Mouse (Mus musculus): ENCODE results near the gene Sco1. TPM values are rescaled to one million over a fixed set of nuclear protein-coding genes. Genes with fewer than 3 reads are reported as not detected.

The Sco1 gene
- polyA plus RNA-seq, 1 experiment, result 5.8 TPM

DNA sequence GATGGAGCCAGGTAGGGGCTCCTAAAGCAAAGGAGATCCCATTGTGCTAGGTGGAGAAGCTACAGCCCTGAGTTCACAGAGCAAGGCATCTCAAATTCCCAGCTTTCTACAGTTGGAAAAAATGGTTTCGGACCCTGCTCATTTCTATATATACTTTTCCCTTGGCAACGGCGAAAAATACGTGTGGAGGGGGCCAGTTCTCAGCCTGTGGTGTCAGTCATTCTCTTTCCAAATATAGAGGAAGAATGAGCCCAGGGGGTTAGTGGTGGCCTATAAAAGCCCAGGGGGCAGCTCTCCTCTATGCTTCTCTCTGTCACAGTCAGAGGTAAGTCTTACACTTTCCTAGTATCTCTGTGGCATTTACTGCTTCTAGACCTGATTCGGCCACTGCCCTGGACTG lies 25.5 kb downstream of the Sco1 start, which contains the start of gene Myh3:
Gene Myh3 (plus strand): TSS at position 301 of the 400 bp plus-strand sequence.
- no peak for DNase-seq
- Histone ChIP-seq H3K27ac (ENCODE audit: insufficient read depth, low read depth, low read length) (no peak within 1 kb of the TSS), H3K27me3 (replicated peaks; ENCODE audit: control insufficient read depth, insufficient read depth, low read length) (no peaks in the 10 kb centered on the region), H3K4me1 (ENCODE audit: control insufficient read depth, insufficient read depth, low read length) (no peaks in the 10 kb centered on the region), H3K4me3 (ENCODE audit: insufficient read depth, low read depth, low read length) (no peak within 1 kb of the TSS), H3K36me3 (ENCODE audit: control insufficient read depth, insufficient read depth, low read length) (no peaks in the 10 kb centered on the region)
- TF ChIP-seq POLR2A (IDR thresholded peaks at IDR 0.05; ENCODE audit: low read depth, low read length) (no peak), CTCF (conservative IDR thresholded peaks at IDR 0.05; ENCODE audit: insufficient read depth, insufficient read length, low read depth, low read length) (no peak)
- WGBS, result 80% methylated on average over 5 of the region's 5 CpGs

- Histone ChIP-seq H3K27me3 (replicated peaks; ENCODE audit: control insufficient read depth, insufficient read depth, low read length) (no peaks in the 10 kb centered on the region), H3K4me3 (ENCODE audit: insufficient read depth, low read depth, low read length) (no peak overlapping the region), H3K36me3 (ENCODE audit: control insufficient read depth, insufficient read depth, low read length) (no peaks in the 10 kb centered on the region), H3K4me1 (ENCODE audit: control insufficient read depth, insufficient read depth, low read length) (no peaks in the 10 kb centered on the region), H3K27ac (ENCODE audit: insufficient read depth, low read depth, low read length) (no peak overlapping the region)
- no peak for DNase-seq
- TF ChIP-seq CTCF (conservative IDR thresholded peaks at IDR 0.05; ENCODE audit: insufficient read depth, insufficient read length, low read depth, low read length), result no peak
- TF ChIP-seq POLR2A (IDR thresholded peaks at IDR 0.05; ENCODE audit: low read depth, low read length), result no peak
- 91% methylated on average over 6 of the region's 6 CpGs for WGBS
These were observed 26.4 kb downstream of the Sco1 start for GRCm38 (mm10) chr11:67078888-67079287.

DNA sequence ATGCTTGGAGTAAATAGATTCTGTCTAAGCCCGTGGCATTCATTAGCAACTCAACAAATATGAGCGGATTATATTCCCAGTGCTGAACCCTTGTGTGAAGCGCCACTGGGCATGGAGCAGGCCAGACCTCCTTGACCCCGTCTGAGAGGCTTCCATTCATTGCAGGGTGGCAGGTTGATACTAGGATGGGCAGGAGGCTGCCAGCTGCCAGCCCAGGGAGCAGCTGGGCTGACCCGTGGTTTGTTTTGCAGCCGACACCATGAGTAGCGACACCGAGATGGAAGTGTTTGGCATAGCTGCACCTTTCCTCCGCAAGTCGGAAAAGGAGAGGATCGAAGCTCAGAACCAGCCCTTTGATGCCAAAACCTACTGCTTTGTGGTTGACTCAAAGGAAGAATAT lies 27.3 kb downstream of the Sco1 start:
- no peak for DNase-seq
- Histone ChIP-seq H3K27me3 (replicated peaks; ENCODE audit: control insufficient read depth, insufficient read depth, low read length) (no peaks in the 10 kb centered on the region), H3K4me3 (ENCODE audit: insufficient read depth, low read depth, low read length) (no peak overlapping the region), H3K4me1 (ENCODE audit: control insufficient read depth, insufficient read depth, low read length) (no peaks in the 10 kb centered on the region), H3K27ac (ENCODE audit: insufficient read depth, low read depth, low read length) (no peak overlapping the region), H3K36me3 (ENCODE audit: control insufficient read depth, insufficient read depth, low read length) (no peaks in the 10 kb centered on the region)
- TF ChIP-seq CTCF (conservative IDR thresholded peaks at IDR 0.05; ENCODE audit: insufficient read depth, insufficient read length, low read depth, low read length) (no peak), POLR2A (IDR thresholded peaks at IDR 0.05; ENCODE audit: low read depth, low read length) (no peak)
- WGBS, result 77% methylated on average over 11 of the region's 11 CpGs

DNA sequence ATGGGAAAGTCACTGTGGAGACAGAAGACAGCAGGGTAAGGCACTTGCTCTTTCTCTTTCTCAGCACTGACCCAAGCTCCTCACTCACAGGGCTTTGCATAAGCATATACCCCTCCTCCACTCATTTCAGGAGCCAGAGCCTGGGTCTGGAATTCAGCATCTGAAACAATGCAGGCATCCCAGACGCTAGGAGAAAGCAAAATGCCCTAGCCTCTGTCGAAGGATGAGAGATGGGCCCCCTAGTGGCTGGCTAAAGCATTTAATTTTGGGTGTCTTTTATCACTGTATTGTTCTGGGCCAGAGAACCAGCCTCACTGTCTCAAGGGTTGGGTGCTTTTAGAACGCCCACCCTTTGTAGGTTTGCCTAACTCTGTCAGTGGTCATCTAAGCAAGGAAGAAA lies 27.7 kb downstream of the Sco1 start:
- Histone ChIP-seq H3K4me1 (ENCODE audit: control insufficient read depth, insufficient read depth, low read length) (no peaks in the 10 kb centered on the region), H3K27ac (ENCODE audit: insufficient read depth, low read depth, low read length) (no peak overlapping the region), H3K36me3 (ENCODE audit: control insufficient read depth, insufficient read depth, low read length) (no peaks in the 10 kb centered on the region), H3K4me3 (ENCODE audit: insufficient read depth, low read depth, low read length) (no peak overlapping the region), H3K27me3 (replicated peaks; ENCODE audit: control insufficient read depth, insufficient read depth, low read length) (no peaks in the 10 kb centered on the region)
- TF ChIP-seq CTCF (conservative IDR thresholded peaks at IDR 0.05; ENCODE audit: insufficient read depth, insufficient read length, low read depth, low read length), result peak; percentile 67
- TF ChIP-seq POLR2A (IDR thresholded peaks at IDR 0.05; ENCODE audit: low read depth, low read length), result no peak
- peak; percentile 56 for DNase-seq
- 5% methylated on average over 3 of the region's 3 CpGs for WGBS

DNA sequence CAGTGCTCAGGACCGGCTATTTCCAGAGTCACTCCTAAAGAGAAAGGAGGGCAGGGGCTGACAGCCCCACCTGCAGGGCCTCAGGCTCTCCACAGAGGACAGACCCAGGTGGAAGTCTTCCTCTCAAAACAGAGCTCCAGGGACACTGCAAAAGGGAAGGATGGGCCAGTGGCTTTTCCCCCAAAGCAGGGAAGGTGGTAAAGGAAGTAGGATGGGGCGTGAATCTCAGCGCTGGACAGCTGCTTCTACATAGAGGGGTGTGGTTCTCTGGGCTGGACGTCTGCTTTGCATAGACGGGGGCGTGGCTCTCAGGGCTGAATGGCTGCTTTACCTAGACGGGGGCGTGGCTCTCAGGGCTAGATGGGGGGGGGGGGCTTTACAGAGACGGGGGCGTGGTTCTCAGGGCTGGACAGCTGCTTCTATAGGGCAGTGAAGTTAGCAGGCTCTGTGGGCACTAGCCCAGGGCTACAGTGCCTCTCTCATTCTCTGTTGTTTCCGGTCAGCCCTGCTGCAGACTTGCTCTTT lies 28.7 kb downstream of the Sco1 start:
- WGBS, result 3% methylated on average over 11 of the region's 11 CpGs
- Histone ChIP-seq H3K27ac (ENCODE audit: insufficient read depth, low read depth, low read length) (no peak overlapping the region), H3K4me1 (ENCODE audit: control insufficient read depth, insufficient read depth, low read length) (no peaks in the 10 kb centered on the region), H3K27me3 (replicated peaks; ENCODE audit: control insufficient read depth, insufficient read depth, low read length) (no peaks in the 10 kb centered on the region), H3K4me3 (ENCODE audit: insufficient read depth, low read depth, low read length) (no peak overlapping the region), H3K36me3 (ENCODE audit: control insufficient read depth, insufficient read depth, low read length) (no peaks in the 10 kb centered on the region)
- no peak for TF ChIP-seq CTCF (conservative IDR thresholded peaks at IDR 0.05; ENCODE audit: insufficient read depth, insufficient read length, low read depth, low read length)
- DNase-seq, result peak; percentile 49

DNA sequence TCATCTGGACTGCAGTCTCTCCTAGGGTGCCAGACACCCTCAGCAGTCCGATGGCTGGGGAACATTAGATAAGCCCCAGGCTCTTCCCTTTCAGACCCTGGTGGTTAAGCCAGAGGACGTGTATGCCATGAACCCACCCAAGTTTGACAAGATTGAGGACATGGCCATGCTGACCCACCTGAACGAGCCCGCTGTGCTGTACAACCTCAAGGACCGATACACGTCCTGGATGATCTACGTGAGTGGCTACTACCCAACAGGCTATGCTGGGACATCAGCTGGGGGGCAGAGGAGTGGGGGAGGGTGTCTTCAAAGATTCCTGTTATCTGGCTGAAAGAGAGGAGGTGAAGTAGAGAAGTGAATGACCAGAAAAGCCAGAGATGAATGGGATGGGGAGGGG lies 29.7 kb downstream of the Sco1 start:
- DNase-seq, result no peak
- H3K36me3 ChIP-seq (ENCODE audit: control insufficient read depth, insufficient read depth, low read length), result no peaks in the 10 kb centered on the region
- H3K27me3 ChIP-seq (replicated peaks; ENCODE audit: control insufficient read depth, insufficient read depth, low read length), result no peaks in the 10 kb centered on the region
- no peaks in the 10 kb centered on the region for H3K4me1 ChIP-seq (ENCODE audit: control insufficient read depth, insufficient read depth, low read length)
- WGBS, result 81% methylated on average over 7 of the region's 7 CpGs
- H3K4me3 ChIP-seq (ENCODE audit: insufficient read depth, low read depth, low read length), result no peak overlapping the region
- no peak overlapping the region for H3K27ac ChIP-seq (ENCODE audit: insufficient read depth, low read depth, low read length)
- TF ChIP-seq CTCF (conservative IDR thresholded peaks at IDR 0.05; ENCODE audit: insufficient read depth, insufficient read length, low read depth, low read length), result no peak
- TF ChIP-seq POLR2A (IDR thresholded peaks at IDR 0.05; ENCODE audit: low read depth, low read length), result no peak

GRCm38 (mm10) chr11:67082793-67083192 lies 30.3 kb downstream of the Sco1 start:
- TF ChIP-seq CTCF (conservative IDR thresholded peaks at IDR 0.05; ENCODE audit: insufficient read depth, insufficient read length, low read depth, low read length) (no peak), POLR2A (IDR thresholded peaks at IDR 0.05; ENCODE audit: low read depth, low read length) (no peak)
- H3K4me3 ChIP-seq (ENCODE audit: insufficient read depth, low read depth, low read length), result no peak overlapping the region
- no peaks in the 10 kb centered on the region for H3K4me1 ChIP-seq (ENCODE audit: control insufficient read depth, insufficient read depth, low read length)
- WGBS, result 84% methylated on average over 13 of the region's 13 CpGs
- no peaks in the 10 kb centered on the region for H3K36me3 ChIP-seq (ENCODE audit: control insufficient read depth, insufficient read depth, low read length)
- H3K27ac ChIP-seq (ENCODE audit: insufficient read depth, low read depth, low read length), result no peak overlapping the region
- no peaks in the 10 kb centered on the region for H3K27me3 ChIP-seq (replicated peaks; ENCODE audit: control insufficient read depth, insufficient read depth, low read length)
- no peak for DNase-seq
